Mouse (Mus musculus): Measurements from ENCODE around the gene Pcgf3.
"Not testable (repeated sequence)": the region's sequence is repeated elsewhere in the genome, so short reads cannot be mapped to it uniquely, and the experiment has no call there.

The Pcgf3 gene

DNA sequence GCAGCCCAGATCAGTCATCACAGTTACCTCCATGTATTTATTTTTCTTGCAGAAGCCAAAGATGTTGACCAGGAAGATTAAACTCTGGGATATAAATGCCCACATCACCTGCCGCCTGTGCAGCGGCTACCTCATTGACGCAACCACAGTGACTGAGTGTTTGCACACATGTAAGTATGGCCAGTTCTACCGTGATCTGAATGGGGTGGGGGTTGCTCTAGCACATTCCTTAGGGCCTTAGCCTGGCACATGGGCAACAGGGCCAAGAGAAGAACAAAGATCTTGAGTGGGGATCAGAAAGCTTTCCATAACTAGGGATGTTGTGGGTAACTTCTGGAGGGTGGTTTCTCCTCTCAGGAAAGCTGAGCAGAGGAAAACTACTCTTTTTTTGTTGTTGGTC lies 12.7 kb downstream of the Pcgf3 start:
- no peak for DNase-seq (ENCODE audit: low spot score)

DNA sequence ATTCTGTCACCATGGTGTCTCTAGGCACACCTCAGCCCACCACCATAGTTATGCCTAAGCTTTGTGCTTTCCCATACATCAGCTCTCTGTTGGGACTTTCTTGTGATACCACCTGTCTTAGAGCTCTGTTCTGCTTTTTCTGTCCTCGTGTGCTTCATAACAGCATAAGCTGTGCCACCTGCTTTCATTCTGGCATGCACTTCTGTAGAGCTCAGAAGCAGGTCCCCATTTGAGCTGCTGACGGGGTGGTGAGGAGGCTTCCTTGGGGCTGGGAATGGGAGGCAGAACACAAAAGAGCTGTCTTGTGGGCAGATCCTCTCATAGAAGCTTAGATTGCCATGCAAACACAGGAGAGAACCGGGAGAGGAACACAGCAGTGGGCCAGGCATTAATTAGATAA lies 14.9 kb downstream of the Pcgf3 start:
- DNase-seq (ENCODE audit: low spot score) = no peak

DNA sequence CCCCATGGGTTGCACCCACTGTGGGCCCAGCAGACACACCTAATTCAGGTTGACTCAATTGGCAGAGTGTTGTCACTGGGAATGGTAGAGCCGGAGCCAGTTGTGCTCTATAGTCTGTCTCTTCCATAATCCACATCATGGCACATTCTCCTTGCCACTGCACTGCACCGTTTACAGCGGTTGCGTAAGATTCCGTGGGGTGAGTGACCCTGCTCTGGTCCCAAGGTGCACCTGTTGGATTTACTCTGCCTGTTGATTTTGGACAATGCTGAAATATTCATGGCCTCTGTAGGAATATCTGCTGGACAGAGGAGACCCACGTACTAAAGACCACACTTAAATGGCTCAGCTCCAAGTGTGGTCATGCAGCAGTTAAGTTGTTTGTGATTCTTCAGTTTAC lies 22.0 kb downstream of the Pcgf3 start:
- no peak for DNase-seq (ENCODE audit: low spot score)

DNA sequence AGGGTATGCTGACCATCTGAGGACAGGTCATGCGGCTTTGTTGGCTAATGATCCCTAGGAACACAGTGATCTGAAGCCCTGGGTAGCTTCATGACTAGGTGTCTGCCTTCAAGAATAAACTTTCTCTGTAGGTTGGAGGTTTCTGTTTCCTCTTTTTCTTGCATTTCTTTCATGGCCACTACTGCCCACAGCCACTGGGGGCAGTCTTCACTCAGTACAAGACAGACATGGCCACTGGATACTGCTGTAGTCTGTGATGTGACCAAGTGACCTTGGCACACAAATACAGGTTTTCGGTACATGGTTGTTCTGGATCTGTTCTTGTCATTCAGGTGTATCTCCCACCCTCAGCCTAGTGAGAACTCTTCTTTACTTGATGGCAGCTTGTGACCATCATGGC lies 24.2 kb downstream of the Pcgf3 start:
- DNase-seq (ENCODE audit: low spot score) = no peak

DNA sequence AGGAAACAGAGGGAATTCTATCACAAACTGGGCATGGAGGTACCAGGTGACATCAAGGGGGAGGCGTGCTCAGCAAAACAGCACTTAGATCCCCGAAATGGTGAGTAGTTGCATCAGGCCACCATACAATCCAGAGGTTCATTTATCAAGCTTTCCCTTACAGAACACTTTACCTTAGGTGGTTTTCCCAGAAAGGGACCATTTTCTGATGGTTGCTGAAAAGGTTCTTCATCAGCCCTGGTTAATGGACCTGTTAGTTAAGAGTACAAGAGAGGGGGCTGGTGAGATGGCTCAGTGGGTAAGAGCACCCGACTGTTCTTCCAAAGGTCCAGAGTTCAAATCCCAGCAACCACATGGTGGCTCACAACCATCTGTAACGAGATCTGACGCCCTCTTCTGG lies 25.1 kb downstream of the Pcgf3 start:
- DNase-seq (ENCODE audit: low spot score) = not testable (repeated sequence)

DNA sequence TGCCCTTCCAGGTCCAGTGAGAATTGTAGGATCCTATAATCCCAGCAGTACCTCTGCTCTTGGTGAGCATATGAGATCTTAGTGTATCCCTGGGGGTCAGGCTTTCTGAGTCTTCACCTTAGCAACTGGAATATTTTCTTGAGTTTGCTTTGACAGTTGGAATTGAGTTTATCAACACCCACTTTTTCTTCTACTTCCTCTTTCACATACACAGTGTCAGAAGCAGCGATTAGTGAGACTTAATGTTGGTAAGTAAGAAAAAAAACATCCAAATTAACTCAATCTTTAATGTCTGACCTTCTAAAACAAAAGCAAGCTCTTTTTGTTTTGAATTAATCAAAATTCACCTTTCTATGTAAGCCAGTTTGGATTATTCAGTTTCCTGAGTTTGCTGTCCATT lies 40.5 kb downstream of the Pcgf3 start:
- DNase-seq (ENCODE audit: low spot score) = no peak

DNA sequence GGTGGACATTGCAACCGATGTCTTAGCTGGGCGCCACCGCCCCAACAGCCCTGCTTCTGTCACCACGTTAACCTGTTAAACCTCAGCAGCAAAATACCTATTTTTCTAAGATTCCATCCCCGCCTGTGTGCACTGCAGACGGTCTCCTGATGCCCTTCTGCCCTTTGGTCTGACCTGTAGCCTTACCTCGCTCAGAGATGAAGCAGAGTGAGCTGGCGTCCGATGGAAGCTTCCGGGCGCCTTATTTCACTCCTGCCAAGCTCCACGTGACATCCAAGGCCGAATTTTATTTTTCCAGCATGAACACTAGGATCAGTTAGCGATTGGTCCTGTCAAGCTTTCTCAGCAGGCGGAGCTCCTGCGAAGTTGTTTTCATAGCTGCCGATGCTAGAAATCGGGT lies 41.3 kb downstream of the Pcgf3 start:
- peak; percentile 55 for DNase-seq (ENCODE audit: low spot score)

DNA sequence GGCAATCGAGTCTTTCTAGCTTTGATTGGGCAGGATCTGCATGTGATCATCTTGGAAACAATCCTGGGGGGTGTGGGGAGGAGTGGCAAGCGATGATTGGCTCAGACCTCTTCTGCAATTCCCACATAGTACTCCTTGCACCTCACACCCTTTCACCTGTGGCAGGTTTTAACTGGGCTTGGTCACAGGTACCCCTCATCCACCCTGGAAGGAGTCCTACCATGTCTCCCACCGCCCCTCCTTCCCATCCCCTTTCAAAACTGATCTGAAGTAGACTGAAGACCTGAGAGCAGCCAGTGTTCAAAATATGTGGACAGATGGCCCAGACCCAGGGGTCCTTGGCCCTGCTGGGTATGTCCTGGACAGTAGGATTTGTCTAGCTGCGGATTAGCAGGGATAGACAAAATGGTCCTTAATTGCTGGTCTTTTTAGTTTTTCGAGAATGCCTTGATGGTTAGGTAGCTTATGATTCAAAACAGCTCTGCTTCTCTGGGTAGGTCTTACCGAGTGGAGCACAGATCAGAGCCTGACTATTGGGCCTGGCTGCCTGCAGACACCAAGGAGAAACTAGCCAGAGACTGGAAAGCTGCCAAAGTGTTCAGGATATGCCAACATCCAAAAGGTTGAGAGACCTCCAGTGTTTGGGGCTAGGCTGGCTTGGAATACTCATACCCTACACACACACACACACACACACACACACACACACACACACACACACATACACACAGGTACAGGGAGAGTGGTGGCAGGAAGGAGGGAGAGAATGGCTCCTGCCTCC lies 54.7 kb downstream of the Pcgf3 start:
- DNase-seq (ENCODE audit: low spot score) = no peak

DNA sequence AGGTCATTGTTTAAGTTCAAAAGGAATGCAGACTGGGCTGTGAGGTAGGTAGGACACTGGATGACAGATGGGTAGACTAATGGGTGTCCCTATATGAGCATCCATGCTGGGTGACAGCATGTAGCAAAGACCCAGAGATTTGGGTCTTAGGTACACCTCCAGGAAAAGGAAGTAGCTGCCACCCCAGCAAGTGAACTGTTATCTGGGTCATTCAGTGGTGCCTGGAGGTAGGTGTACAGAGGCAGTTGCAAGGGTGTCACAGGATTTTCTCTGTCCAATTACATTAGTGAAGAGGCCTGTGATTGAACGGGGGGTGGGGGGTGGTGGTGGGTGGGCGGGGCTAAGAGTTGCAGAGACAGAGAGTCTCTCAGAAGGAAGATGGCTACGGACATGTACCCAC lies 55.6 kb downstream of the Pcgf3 start:
- no peak for DNase-seq (ENCODE audit: low spot score)

DNA sequence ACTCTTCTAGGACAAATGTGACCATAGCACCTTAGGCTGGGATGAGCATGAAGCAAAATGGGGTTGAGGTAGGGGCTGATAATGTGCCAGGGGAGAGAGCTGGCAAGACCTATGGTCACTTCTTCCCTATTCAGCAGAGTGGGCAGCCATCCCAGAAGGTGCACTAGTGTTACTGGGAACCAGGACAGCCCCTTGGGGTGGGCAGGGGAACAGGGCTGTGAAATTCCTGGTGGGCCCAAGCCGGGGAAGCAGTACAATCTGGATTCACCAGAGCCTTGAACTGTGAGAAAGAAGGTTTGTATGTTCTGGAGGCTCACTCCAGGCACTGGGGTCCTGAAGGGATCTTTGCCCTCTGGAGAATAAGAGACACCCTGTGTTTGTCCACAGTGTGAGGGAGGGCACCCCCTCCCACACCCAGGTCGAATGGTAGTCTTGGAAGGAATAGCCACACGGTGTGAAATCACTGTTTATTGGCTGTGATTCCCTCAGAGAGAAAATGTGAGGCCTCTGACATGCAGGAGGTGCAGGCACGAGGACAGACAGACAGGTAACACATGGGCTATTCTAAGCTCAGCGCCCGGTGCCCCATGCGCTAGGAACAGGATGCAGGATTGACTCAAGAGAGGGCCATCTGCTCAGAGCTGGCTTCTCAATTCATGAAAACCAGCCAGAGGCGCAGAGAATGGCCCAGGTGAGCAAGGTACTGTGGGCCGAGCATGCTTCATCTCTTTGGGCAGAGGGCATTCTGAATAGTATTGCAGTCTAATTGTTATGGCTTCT lies 57.3 kb downstream of the Pcgf3 start:
- no peak for DNase-seq (ENCODE audit: low spot score)

DNA sequence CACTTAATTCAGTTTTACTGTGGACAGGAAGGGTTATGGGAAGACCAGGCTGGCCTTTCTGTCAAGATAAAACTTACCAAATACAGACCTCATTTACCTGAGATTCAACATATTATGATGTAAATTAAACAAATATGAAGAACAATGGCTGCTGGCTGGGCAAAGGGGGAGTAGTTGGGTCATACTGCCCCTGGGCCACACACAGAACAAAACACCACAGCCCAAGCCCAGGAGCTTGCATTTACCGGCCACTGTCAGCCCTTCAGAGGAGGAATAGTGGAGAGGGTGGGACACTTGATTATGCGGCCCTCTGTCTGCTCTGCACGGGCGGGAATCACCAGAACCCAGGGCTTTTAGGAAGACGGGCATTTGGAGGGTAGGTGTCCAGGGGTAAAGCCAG lies 57.9 kb downstream of the Pcgf3 start:
- no peak for DNase-seq (ENCODE audit: low spot score)

DNA sequence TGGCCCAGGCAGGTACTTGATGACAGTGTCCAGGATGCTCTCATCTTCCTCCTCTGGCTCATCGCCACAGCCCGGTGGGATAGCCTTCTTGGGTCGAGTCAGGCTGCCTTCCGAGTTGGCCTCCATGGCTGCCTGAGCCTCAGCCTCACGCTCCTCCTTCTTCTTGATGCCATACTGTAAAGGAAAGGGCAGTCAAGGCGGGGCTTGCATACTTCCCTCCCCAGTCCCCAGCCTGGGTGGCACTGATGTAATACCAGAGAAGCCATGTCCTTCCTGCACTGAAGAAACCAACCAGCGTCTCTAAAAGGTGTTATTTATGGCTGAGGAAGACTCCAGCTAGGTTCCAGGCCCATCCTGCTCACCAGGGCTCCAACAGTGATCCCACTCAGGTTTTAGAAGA lies 59.1 kb downstream of the Pcgf3 start:
- DNase-seq (ENCODE audit: low spot score) = no peak

DNA sequence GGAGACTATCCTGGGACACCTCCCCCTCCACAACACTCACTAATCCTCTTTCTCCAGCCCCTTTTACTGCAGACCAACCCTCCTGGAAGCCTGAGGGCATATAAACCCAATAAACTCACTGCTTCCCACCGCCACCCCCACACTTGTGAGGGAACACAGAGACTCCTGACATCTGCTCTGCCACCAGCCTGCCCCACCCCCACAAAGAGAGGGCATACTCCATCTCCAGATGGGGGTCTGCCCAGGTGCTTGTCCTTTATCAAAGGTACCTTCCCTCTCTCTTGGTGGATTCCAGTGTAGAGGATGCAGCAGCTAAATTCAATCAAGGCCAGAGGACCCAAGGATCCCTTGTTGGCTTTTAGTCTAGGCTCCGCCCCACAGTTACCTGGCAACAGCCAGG lies 60.0 kb downstream of the Pcgf3 start:
- DNase-seq (ENCODE audit: low spot score) = no peak

DNA sequence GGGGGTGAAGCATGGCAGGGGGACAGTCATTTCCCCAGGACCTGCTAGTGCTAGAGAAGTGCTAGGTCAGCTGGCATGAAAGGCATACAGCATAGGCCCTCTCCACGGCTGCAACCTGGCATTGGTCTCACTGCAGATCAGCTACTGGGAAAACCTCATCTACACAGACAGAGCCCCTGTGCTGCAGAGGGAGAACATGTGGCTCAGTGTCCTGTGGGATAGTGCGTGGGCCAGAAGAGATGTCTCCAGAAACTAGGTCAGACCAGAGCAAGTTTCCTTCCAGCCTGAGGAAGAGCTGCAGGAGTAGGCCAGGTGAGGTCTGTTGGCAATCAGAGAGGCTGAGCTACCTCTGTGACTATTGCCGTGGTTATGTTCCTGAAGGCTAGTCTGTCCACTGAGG lies 60.9 kb downstream of the Pcgf3 start:
- DNase-seq (ENCODE audit: low spot score) = no peak

DNA sequence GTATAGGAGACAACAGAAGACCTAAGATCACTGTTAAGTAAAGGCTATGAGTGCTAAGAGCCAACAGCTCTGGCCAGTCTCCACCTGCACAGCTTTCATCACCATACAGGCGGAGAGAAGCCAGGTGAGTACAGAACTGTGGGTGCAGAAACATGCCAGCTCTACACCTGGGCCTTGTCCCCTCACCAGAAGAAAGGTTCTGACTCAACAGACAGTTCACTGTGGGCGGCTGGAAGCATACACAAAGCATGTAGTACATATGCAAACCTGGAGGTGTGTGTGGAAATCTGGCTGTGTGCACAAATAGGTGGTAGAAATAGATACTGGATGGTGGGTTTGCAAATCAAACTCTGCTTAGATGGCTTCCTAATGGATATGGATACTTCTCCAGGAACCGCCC lies 61.6 kb downstream of the Pcgf3 start:
- no peak for DNase-seq (ENCODE audit: low spot score)

DNA sequence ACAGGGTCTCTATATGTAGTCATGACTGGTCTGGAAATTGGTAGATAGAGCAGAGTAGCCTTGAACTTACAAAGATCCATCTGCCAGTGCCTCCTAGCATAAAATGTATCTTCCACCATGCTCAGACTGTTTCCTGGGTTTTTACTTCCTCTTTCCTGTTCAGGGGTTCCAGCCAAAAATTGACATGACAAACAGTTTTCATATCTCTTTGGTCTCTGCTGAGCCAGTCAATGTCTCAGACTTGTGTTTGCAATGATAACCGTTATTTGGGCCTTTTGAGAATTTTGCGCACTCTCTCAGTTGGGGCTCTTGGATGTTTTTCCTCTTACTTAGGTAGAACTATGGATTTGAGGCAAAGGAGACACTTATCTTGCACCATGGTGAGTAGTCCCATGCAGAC lies 73.2 kb downstream of the Pcgf3 start:
- no peak for DNase-seq (ENCODE audit: low spot score)

DNA sequence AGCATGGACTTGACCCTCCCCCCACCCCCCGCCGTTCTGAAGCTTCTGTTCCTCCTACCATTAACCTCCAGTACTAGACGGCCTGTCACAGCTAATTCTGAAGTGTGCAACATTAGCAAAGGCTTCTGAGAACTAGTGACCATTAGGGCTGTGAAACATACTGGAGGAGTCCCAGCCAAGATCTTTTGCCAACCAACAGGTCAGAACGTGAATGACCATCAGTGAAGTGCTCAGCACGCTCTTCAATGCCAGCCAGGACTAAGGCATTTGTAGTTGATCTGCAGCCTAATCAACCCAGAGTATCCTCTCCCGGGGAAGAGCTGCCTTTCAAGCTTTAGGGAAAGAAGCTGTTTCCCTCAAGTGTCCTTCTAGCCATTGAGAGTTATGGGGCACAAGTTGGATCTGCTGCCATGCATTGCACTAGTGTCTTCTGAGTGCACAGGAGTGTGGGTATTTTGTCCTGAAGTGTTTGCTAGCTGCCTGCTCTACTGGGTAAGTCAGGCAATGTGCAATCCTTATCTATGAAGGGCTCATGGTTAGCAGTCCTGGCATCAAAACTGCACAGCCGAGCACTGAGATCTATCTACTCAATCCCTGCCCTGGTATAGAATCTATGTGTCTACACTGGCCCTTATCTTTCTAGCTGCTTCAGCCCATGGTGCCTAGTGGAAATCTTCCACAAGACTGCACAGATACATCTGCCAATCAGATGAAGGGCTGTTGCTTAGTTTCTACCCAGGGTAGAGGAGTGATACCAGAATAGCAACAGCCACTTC lies 82.7 kb downstream of the Pcgf3 start:
- DNase-seq (ENCODE audit: low spot score) = no peak

DNA sequence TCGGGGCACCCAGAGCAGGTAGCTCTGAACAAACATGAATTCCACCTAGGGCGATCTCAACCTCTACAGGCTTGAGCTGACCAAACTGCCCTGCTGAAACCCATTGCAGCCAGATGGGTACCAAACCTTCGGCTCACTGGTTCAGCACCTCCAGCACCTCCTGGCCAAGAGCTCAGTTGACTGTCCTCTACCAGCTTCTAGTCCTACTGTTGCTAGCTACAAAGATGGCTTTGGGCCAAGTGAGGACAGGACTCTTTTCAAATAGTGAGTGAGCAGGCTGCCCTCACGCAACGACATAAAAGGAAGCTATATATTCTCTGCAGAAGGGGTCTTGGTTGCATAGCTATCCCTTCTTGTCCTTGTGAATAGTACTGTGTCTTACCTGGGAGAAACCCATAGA lies 86.6 kb downstream of the Pcgf3 start:
- DNase-seq (ENCODE audit: low spot score) = no peak

DNA sequence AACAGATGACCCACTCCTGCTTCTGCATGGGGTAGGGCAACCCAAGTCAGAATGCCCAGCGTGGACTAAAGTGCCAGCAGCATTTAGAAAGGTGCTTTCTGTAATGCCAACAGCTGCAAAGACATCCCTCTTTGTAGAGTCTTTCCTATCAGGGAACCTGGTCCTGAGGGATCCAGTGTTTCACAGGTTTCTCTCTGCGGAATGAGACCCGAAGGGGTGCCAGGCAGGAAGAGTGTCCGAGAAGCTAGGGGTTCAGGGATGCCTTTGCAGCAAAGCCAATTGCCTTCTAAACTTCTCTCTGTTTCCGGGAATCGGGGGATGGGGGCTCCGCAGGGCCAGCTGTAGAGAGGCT lies 88.1 kb downstream of the Pcgf3 start:
- no peak for DNase-seq (ENCODE audit: low spot score)

DNA sequence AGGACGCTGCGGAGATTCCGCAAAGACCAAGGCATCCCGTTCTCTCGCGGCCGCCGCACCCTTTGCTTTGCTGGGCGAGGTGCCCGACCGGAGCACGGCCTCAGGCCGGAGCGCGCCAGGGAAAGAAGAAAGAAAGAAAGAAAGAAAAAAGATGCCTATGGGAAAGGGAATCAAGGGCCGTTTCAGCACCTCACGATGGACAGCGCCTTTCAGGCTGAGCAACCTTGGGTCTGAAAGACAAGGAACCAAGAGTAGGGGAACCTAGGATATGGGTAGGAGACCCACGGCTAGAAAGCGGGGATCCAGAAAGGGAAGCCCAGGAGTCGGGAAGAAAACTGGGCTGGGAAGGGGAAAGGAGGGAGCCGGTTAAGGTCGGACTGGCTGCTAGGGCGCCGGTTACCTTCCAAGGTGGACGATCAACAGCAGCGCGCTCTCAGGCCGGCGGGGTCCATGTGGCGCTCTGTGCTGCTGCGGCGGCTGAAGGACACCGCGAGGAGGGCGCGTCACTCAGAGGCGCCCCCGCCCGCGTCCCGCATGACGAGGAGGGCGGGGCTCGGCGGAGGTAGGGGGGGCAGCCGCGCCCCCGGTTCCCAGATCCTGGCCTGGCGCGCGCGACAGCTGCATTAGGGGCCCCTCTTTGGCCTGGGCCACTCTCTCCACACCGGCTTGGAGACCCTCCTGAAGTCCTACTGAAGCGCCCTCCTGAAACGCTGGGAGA lies 88.6 kb downstream of the Pcgf3 start, which contains the start of gene Cplx1:
TSS of gene Cplx1 (minus strand) at position 536 of the 718 bp plus-strand sequence.
- DNase-seq (ENCODE audit: low spot score) = peak; percentile 65

DNA sequence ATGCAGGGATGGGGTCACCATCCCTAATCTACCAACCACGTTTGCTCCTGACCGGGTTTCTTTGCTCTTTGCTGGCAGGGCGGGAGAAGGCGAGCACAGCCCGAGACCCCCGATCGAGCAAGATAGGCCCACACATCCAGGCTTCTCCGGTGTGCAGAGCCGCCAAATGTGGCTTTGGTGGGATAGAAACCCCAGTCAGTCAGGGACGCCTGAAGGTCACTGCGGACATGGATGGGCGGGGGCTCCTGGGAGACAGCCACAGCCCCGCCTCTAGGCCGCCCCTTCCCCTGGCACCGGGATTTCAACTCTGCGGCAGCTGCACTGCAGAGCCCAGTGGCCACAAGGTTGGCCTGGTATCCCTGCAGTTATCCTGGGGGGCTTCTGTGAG lies 89.2 kb downstream of the Pcgf3 start:
- no peak for DNase-seq (ENCODE audit: low spot score)

DNA sequence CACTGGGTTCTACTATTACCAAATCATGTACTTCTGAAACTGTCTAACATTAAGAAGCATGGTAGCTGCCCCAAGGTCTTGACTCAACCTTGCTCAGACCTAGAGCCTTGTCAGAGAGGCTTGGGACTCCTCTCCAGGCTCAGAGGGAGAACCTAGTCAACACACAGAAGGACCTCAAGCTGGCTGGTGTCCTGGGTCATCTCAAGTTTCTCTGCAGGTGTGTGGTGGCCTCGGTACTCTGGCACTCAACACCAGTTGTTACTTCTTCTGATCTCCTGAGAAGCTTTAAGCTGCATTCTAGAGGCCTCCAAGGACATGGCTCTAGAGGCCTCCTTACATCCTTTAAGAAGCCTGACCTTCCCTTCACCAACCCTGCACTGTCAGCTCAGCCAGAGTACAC lies 93.0 kb downstream of the Pcgf3 start:
- no peak for DNase-seq (ENCODE audit: low spot score)
